Mouse (Mus musculus) testis, adult 2 months (tissue): ENCODE results near the gene Maf.

Source experiments
- CTCF ChIP-seq: fragments of 200-500 bp; IDR thresholded peaks from 2 replicates; pipeline ENCODE4 v1.5.1; 2012; ENCODE audit warnings: low read depth, mild to moderate bottlenecking, inconsistent platforms, low read length, moderate library complexity; ENCODE audit not compliant: control insufficient read depth, insufficient read depth, insufficient replicate concordance
- POLR2A ChIP-seq: fragments of 200-500 bp; IDR thresholded peaks from 2 replicates; pipeline ENCODE4 v1.6.1; 2012; ENCODE audit warnings: low read depth, mild to moderate bottlenecking, inconsistent platforms, low read length, moderate library complexity; ENCODE audit not compliant: control insufficient read depth

- no peak for TF ChIP-seq CTCF
- no peak for TF ChIP-seq POLR2A
Measured at GRCm38 (mm10) chr8:115701001-115701400, 6.6 kb downstream of the Maf start.
